Mouse (Mus musculus): Measurements from ENCODE around the gene Scaper.

Scaper gene

DNA sequence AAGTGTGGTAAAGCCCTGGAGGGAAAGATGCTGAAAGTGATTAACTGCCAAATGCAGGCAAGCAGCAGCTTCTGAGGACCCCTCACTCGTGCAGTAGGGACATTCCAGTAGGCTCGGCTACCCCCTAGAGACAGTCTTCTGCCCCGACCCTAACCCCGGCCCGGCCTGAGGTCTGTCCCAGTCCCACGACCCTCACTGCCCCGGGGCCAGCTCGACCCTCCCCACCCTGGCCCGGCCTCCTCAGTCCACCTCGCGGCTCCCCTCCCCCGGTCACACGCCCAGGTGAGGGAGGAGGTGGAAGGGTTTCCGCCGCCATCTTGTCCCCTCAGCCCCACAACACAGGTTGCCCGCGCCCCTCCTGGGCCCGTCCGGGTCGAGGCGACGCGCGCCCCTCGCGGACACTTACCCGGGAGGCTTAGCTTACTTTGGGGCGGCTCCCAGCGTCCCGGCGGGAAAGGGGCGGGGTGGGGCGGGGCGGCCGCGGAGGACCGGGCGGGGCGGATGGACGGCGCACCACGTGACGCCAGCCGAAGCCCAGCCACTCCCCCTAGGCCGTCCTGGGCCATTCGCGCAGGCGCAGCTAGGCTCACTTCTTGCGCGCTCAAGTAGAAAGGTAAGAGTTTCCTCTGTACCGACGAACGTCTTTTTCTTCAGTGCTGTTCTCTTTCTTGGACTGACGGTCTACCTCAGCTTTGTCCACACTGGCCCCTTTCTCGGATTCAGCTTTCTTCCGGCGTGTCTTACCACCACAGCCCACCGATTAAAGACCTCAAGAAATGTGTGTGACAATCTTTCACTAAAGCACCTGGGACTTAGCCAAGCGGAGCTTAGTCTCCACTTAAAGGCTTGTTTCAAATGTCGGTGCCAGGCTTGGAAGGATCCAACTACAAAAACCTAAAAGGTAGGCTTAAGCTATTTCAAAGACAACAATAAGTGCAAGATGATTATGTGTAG is at the start of gene Scaper:
TSS of gene Scaper (minus strand) at position 456 of the 954 bp plus-strand sequence.
- in situ Hi-C loops (cut with MboI; ENCODE audit: unreplicated experiment in 2 of 2), result loop anchor here in 1 of 2 experiments (25.0 kb wide), 2 partner anchors 174 to 574 kb away; no protein-coding TSS in a partner anchor

DNA sequence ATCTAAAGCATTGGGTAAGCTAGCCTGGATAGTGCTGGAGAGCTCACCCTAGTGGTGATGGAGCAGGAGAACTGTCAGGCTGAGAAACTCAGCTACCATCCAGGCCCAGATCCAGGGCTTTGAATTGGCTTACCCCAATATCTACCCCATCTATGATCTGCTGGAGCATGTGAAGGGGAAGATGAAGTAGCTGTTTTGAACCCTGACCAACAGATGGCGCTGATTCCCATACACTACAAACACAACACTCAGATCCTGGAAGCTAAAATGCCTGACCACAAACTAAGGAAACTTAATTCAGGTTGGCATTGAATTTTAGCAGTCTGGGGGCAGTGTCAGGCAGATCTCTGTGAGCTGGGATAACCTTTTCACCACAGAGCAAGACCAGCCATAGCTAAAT is 8.9 kb upstream of the Scaper start:
- in situ Hi-C loops (cut with MboI; ENCODE audit: unreplicated experiment in 2 of 2), result loop anchor here (10.0 to 25.0 kb wide), 4 partner anchors 165 to 608 kb away; no protein-coding TSS in a partner anchor

DNA sequence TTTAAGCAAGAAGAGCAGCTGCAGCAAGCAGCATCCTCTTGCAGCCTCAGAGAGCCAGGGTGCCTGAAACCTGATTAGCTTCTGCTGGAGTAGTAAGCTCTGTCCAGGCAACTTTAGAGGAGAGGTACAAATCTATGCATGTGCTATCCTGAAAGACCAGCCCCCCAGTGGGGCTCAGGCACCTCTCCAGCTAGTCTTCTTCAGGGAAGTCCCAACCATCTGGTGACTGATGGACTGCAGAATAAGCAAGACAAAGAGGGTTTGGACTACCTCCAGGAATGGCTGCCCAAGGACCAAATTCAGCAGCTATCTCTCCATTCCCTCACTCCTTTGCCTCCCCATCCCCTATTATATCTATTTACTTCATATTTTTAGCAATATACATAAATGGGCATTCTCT is 3.4 kb upstream of the Scaper start:
- in situ Hi-C loops (cut with MboI; ENCODE audit: unreplicated experiment in 2 of 2), result loop anchor here (10.0 to 25.0 kb wide), 4 partner anchors 171 to 613 kb away; no protein-coding TSS in a partner anchor

DNA sequence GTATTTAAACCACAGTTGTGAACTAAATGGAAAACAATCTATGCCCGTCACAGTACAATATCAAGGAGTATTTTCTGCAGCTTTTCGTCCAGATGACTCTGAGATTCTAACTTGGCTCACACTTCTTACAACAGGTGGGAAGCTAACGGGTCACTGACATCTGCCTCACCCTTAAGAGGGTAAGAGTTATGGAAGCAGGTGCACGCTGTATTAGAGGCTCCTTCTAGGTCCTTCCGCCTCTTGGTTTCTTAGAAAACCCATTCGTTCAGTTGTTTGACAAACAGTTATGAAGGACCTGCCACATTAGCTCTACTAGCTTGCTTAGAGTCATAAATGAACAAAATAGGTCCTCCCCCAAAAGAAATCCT is 683 bp upstream of the Scaper start:
- in situ Hi-C loops (cut with MboI; ENCODE audit: unreplicated experiment in 2 of 2), result loop anchor here in 1 of 2 experiments (25.0 kb wide), 2 partner anchors 174 to 574 kb away; no protein-coding TSS in a partner anchor

DNA sequence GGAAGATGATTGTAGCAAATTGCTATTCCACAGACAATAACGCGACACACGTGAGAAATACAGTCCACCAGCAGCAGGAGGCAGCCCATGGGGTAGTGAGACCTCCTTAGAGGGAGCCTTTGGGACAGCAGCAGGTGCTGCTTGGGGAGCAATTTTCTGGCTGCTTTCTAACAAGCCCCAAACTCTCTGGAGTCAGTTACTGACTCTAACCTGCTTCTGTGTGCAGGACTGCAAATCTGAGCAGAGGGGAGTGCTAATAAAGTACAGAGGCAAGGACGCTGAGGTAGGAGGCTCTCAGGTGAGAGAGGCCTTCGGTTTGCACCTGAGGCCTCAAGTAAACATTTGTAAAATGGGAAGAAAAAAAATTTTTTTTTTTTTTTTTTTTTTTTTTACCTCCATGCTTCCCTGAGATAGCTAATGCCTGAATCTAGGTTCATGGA is 675 bp downstream of the Scaper start:
- in situ Hi-C loops (cut with MboI; ENCODE audit: unreplicated experiment in 2 of 2), result loop anchor here in 1 of 2 experiments (25.0 kb wide), 2 partner anchors 175 to 575 kb away; no protein-coding TSS in a partner anchor

GRCm38 (mm10) chr9:55932482-55932881 is 5.4 kb downstream of the Scaper start:
- in situ Hi-C loops (cut with MboI; ENCODE audit: unreplicated experiment in 2 of 2), result loop anchor here in 1 of 2 experiments (25.0 kb wide), 2 partner anchors 180 to 580 kb away; no protein-coding TSS in a partner anchor

GRCm38 (mm10) chr9:55918579-55918978 is 19.3 kb downstream of the Scaper start:
- in situ Hi-C loops (cut with MboI; ENCODE audit: unreplicated experiment in 2 of 2), result loop anchor here in 1 of 2 experiments (5.0 to 10.0 kb wide), 3 partner anchors 234 to 491 kb away; partner anchors contain the start of gene Isl2

DNA sequence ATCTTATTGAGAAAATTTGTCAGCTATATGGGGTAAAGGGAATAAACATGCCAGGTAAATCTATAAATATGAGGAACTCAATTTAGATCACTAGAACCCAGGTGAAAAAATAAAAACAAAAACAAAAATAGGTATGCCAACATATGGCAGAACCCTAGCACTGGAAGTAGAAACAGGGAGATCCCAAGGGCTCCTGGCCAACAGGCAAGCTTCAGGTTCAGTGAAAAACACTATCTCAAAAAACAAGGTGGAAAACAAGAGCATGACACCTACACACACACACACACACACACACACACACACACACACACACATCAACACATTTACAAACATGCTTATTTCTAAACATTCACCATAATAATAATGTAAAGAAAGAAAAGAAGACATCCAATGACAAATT is 21.2 kb downstream of the Scaper start:
- in situ Hi-C loops (cut with MboI; ENCODE audit: unreplicated experiment in 2 of 2), result loop anchor here in 1 of 2 experiments (5.0 to 10.0 kb wide), 3 partner anchors 232 to 489 kb away; partner anchors contain the start of gene Isl2

GRCm38 (mm10) chr9:55911481-55911880 is 26.4 kb downstream of the Scaper start:
- in situ Hi-C loops (cut with MboI; ENCODE audit: unreplicated experiment in 2 of 2), result loop anchor here in 1 of 2 experiments (10.0 kb wide), 2 partner anchors 227 to 377 kb away; partner anchors contain the start of gene Isl2

DNA sequence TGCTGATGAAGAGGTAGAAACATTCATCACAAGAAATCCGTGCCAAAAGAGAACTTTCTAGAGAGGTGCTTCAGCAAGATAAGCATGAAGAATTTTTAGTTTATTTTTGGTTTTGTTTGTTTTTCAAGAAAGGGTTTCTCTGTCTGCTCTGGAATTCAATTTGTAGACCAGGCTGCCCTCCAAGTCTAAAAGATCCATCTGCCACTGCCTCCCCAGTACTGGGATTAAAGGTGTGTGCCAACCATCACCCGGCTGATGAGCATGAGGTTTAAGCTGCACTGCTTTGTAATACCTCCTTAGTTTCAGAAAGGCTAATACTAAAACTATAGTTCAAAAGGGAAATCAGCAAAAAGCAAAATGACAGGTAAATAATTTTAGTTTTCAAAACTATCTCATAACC is 35.0 kb downstream of the Scaper start:
- in situ Hi-C loops (cut with MboI; ENCODE audit: unreplicated experiment in 2 of 2), result no loop called here

DNA sequence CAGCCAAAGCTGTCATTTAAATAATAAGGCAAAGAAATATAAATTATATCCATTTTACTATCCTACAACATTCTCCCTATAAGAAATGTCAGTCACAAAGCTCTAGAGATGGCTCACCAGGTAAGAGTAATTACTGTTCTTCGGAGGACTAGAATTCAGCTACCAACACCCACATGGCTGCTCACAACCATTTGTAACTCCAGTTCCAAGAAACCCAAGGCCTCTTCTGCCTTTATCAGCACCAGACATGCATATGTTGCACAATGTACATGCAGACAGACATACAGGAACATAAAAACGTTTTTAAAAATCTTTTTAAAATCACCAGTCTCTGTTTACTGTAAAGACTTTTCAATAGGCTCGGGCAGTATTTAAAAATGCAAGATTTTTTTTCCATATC is 36.3 kb downstream of the Scaper start:
- in situ Hi-C loops (cut with MboI; ENCODE audit: unreplicated experiment in 2 of 2), result no loop called here

DNA sequence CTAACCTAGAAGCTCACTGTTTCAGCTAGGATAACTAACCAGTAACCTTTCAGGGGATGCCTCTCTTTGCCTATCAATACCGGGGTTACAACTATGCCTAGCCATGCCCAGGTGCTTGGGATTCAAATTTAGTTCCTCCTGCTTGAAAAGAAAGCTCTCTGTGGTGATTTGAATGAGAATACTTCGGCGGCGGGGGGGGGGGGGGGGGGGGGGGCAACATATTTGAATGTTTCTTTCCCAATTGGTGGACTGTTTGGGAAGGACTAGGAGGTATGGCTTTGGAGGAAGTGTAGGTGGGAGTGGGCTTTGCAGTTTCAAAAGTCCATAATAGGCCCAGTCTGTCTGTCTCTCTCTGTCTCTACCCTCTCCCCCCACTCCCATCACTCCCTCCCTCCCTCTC is 37.4 kb downstream of the Scaper start:
- in situ Hi-C loops (cut with MboI; ENCODE audit: unreplicated experiment in 2 of 2), result no loop called here

DNA sequence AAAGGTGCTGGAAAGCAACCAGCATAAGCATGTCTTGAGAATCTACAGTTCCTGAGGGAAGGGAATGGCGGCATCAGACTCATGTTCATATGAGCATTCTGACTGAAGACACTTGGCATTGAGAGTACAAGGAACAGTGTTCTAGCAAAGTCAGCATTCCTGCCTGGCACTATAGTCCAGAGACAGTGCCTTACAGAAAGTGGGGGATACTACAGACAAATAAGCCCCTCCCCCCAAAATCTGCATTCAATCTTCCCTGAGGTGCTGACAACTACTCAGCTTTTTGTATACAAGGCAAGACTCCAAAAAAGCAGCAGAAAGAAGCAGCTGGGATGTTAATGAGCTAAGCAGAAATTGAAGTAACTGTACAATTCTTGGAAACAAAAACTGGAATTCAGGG is 59.9 kb downstream of the Scaper start:
- in situ Hi-C loops (cut with MboI; ENCODE audit: unreplicated experiment in 2 of 2), result no loop called here

DNA sequence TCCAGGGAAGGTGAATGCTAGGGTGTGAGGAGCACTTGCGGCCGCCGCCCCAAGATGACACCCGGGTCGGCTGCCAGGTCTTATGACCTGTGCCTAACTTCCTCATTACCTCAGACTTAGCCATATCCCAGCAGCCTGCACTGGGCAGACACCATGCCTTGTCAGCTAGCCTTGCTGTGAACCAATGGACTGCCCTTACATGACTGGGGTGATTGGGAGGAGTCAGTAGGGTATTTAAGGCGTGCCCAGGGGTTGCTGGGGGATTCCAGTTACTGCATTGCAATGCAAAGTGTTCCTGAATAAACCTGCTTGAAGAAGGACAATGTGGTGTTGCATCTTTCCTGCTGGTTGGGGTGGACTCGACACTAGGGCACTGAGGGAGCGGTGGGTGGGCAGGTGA is 148.5 kb downstream of the Scaper start:
- in situ Hi-C loops (cut with MboI; ENCODE audit: unreplicated experiment in 2 of 2), result no loop called here

GRCm38 (mm10) chr9:55712016-55712415 is 225.9 kb downstream of the Scaper start:
- in situ Hi-C loops (cut with MboI; ENCODE audit: unreplicated experiment in 2 of 2), result no loop called here

- in situ Hi-C loops (cut with MboI; ENCODE audit: unreplicated experiment in 2 of 2), result no loop called here
These were observed 227.4 kb downstream of the Scaper start for GRCm38 (mm10) chr9:55710553-55710952.

DNA sequence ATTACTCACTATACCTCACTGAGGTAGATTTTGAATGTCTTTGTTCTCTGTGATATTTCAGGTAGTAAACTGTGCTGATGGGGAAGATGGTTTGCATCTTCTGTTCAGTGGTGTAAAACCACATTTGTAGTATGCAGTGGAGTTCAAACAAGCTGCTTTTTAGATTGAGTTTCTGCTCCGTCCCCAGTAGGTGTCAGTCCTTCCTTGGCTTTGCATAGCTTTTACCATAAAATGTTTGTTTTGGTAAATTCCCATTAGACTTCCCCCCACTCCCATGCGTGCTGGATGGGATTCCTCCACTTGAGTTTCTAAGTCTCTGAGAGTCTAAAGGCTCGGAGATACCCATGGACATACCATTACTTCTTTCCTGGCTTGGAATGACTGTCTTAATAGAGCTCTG is 231.3 kb downstream of the Scaper start:
- in situ Hi-C loops (cut with MboI; ENCODE audit: unreplicated experiment in 2 of 2), result no loop called here

- in situ Hi-C loops (cut with MboI; ENCODE audit: unreplicated experiment in 2 of 2), result no loop called here
These were observed 242.6 kb downstream of the Scaper start for GRCm38 (mm10) chr9:55695307-55695706.

DNA sequence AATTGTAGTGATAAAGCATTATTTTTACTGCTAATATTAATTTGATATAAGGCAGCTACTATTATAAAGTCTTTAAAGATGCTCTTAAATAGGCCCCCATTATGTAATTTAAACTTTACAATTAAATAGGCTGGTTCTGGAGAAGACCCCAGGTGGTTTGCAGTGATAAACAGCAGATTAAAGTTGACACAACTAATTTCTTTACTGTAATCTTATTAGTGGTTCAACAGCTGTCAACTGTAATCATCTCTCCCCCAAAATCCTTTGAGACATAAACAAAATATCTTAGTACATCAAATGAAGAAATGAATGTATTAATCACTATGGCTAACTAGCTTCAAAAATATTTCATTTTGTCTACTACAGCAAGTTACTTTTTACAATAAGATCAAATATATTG is 260.8 kb downstream of the Scaper start:
- in situ Hi-C loops (cut with MboI; ENCODE audit: unreplicated experiment in 2 of 2), result no loop called here

DNA sequence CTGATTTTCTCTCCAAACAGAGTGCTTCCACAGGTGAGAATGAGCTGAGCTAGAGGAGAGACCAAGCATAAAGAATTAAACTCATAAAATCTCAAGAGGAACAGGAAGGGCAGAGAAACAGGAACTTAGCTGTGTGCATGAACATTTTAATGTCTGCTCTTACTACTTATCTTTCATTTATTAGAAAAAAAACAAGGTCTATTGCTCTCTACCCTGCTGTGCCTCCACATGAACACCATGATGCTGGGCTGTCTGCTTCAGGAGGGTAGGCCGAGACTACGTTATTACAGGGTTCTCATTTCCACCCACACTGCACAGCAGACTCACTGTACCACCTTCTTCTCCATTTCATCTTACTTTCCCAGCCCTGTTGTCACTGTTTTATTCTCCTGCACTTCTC is 291.5 kb downstream of the Scaper start:
- in situ Hi-C loops (cut with MboI; ENCODE audit: unreplicated experiment in 2 of 2), result no loop called here

DNA sequence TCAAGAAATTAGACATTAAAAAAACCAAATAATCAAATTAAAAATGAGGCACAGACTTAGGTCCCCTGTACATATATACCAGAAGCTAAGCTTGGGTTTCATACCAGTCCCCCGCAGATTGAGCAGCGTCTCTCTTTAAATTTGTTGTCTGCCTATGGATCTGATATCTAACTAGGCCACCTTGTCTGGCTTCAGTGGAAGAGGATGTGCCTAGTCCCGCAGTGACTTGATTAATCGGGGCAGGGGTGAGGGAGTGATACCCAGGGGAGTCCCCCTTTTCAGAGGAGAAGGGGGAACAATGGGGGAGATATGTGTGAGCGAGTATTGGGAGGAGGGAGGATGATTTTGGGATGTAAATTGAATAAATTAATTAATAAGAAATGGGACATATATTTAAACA is 310.9 kb downstream of the Scaper start:
- in situ Hi-C loops (cut with MboI; ENCODE audit: unreplicated experiment in 2 of 2), result no loop called here

All from v-Abl transformed pro-B cells (cell line).